Mouse (Mus musculus): ENCODE data around the gene Lkaaear1.

The Lkaaear1 gene

DNA sequence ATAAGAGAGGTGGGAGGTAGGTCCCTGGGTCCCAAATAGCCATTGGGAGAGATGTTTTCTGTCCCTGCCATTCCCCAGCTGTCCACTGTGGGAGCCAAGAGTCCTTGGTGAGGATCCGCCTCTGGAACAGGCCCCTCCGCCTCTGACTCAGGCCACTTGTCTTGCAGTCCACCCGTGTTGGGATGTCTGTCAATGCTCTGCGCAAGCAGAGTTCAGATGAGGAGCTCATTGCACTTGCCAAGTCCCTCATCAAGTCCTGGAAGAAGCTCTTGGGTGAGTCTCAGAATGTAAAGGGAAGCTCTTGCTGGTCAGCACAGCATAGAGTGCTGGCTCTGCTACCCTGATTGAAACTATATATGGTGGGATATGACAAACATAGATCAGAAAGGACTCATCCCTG, 14.9 kb downstream of the Lkaaear1 start:
- no peak for DNase-seq (ENCODE audit: low spot score)

DNA sequence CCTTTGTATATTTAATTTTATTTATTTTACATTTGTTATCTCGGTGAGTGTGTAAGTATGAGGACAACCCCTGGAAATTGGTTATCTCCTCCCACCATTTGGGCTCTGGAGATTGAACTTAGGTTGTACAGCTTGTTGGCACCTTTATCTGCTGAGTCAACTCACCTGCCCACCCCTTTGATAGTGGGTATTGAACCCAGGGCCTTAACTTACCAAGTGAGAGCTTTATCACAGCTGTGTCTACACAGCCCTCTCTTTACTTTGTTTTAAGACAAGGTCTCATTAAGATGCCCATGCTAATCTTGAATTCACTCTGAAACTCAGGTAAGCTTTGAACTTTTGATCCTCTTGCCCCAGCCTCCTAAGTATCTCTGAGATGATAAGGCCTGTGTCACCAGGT, 16.3 kb downstream of the Lkaaear1 start:
- no peak for DNase-seq (ENCODE audit: low spot score)

DNA sequence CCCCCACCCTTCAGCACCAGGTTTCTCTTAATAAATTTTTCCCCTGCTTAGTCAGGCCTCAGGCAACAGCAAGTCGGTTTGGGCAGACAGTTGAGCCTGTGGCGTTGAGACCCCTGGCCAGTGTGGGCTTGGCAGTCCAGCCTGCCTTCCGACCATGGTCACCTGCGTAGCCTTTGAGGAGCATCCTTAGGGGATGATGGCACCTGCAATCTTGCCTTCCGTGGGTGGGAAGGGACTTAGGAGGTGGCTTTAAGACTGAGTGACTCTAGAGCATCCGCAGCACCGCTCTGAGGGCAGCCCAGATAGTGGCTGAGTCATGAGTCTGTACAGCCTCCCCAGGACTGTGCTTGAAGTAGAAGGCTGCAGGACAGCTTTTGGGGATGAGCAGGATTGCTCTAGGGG, 17.5 kb downstream of the Lkaaear1 start:
- no peak for DNase-seq (ENCODE audit: low spot score)

DNA sequence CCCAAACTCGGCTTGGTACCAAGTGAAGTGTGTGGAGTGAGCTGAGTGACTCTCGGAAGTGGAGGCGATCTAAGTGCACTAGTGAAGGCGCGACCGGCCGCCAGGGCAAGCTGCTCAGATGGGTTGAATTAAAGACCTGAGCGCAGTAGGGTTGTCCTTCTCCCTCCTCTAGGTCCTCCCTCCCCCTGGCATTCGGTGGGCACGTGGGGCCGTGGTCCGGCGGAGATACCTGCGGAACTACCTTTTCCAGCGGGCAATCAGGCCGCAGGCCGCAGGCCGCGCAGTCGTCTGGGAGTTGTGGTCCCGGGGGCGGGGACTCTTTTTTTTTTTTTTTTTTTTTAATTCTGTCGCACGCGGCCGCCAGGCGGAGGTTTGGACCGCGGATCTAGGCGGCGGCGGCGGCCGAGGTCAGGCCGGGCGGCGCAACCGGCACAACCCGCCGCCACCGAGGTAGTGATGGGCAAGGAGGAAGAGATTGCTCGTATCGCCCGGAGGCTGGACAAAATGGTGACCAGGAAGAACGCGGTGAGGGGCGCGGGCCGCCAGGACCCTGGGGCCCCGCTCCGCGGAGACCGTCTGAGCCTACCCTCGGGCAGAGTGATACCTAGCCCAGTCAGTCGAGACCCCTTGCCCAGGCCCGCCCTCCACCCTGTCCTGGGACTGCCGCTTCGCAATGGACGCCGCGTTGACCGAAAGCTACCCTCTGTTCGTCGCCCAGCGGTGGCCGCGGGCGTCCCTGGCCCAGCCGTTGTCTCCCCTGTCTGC, 18.1 kb downstream of the Lkaaear1 start, which contains the start of gene Tcea2:
TSS of gene Tcea2 (plus strand) at position 360 of the 765 bp plus-strand sequence.
- DNase-seq (ENCODE audit: low spot score) = peak; percentile 45

DNA sequence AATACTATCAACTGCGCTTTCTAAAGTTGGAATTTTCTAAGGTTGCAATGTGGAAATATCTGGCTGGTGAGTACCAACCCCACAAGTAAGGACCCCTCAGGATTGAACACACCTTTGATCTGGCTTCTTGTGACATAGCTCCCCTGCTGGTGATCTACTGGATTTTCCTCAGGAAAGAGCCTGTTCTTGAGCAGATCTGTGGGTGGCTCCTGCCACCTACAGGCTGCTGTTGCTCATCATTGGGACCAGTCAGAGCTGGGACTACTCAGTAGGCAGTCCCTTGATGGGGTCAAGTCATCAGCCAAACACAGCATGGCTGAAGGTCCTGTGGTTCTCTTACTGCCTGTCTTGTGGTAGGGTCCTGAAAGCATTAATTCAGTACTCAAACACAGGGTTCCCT, 19.5 kb downstream of the Lkaaear1 start:
- peak; percentile 67 for DNase-seq (ENCODE audit: low spot score)

DNA sequence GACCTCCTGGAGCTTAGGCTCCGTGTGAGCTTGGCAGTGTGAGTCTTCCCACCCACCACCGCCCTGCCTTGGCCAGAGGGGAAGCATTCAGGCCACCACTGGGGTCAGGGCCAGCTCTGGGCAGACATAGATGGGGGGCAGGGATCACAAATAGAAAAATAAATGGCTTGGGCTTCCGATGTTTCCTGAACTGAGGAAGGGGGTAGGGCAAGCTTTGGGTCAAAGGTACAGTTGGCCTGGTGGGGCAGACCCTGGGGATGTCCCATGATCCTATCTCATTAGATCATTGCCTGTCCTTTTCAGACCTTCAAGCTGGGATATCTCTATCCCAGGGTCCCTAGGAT, 20.5 kb downstream of the Lkaaear1 start:
- no peak for DNase-seq (ENCODE audit: low spot score)

DNA sequence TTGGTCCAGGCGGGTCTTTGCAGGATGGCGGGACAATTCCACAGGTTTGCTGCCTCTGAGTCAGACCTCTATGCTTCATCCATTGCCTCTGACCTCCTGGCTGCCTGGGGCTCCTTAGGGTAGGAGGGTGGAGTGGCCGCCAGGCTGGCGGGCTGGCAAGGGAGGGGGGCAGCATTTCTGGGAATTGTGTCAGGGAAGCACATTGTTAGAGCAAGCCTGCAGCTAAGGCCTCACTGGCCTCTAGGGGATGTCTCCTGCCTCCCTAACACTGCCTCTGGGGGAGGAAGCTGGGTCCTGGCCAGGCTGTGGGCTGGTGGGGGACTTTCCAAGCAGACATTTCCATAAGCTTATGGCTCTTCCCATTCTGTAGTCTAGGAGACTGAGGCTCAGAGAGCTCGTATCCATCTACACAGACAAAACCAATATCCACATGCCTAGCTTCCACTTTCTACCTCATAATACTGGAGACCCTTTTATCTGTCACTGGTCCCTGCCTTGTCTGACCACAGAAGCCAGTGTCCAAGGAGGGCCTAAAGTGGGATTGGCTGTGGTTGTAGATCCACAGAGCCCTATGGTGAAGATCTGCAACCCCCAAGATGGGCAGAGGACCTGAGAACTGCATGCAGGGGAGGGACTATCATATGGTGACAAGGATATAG, 21.0 kb downstream of the Lkaaear1 start:
- DNase-seq (ENCODE audit: low spot score) = no peak

DNA sequence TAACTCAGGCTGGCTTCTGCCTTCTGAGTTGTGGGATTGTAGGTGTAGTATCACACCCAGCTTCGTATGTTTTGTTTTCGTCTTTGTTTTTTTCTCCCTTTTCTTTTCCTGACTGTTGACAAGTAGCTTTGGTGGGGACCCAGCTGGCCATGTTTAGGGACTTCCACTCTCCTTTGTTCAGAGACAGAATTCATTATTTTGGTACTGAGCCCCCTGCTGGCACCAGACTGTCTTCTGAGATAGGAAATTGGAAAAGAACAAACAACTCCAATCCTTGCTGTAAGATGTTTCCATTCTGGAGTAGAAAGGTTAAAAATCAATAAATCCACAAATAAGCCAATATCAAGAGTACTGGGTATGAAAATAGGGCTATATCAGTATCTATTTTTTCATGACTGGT, 21.8 kb downstream of the Lkaaear1 start:
- DNase-seq (ENCODE audit: low spot score) = no peak

DNA sequence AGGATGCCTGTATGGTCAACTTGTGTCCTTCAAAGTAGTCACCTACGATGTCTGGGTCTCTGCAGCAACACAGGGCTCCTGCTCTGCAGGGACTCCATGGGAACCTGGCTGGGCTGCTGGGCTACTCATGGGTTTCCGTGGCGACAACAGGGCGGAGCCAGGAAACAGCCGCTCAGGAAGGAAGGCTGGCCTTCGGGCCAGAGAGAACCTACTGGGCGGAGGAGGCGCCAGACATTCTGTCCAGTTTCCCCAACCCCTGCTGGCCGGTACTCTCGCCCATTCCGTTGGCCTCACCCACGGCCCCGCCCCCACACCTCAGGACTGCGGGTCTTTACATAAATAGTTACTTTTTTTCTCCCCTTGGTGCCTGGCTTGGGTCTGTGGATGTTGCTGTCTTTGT, 22.8 kb downstream of the Lkaaear1 start:
- no peak for DNase-seq (ENCODE audit: low spot score)

DNA sequence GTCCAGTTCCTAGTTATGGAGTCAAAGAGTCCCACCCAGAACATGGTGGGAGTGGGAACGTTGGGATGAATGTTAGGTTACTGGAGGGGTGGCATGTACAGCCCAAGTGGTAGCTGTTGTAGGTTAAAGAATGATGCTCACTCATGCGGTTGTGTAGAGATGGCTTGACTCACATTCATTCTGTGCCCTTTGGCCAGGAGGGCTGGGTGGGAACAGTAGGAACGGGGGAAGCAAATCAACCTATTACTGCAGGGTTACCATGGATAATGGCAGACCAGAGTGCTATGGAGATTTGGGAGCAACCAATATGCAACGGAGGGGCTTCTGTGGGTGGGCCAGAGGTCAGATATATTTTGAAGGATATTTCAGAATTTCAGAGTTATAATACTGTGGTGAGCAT, 23.3 kb downstream of the Lkaaear1 start:
- no peak for DNase-seq (ENCODE audit: low spot score)

DNA sequence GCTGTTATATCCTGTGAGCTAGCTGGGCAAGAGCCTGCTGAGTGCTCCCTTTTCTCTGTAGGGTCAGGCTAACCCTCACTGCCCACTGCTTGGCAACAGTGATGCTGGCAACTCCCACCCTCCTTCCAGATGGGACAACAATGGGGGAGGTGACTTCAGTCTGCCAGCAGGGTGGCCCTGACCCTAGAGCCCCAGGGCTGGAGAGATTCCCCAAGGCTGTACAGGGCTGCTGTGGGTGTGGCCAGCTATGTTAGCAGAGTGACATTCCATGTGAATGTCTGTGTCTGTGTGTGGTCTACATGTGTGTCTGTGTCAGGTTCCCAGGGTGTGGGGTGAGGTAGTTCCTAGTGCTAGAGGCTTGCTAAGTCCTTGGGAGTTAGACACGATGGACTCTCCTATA, 24.7 kb downstream of the Lkaaear1 start:
- no peak for DNase-seq (ENCODE audit: low spot score)

DNA sequence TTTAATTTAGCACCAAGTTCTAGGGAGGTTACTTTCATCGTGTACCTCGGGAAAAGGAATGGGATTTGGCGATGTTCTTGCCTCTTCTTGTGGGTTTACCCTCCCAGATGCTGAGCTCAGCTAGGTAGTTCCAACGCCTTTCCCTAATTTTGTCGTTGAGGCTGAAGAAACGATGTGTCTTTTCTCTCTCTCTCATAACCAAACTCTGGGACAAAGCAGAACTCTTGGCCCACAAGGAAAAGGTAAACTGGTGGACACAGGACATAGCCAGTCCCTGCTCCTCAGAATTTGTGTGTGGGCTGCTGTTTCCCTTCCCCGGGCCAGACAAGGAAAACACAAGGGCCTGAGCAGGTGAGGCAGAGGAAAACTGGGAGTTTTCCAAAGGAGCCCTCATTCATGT, 26.3 kb downstream of the Lkaaear1 start:
- DNase-seq (ENCODE audit: low spot score) = no peak

DNA sequence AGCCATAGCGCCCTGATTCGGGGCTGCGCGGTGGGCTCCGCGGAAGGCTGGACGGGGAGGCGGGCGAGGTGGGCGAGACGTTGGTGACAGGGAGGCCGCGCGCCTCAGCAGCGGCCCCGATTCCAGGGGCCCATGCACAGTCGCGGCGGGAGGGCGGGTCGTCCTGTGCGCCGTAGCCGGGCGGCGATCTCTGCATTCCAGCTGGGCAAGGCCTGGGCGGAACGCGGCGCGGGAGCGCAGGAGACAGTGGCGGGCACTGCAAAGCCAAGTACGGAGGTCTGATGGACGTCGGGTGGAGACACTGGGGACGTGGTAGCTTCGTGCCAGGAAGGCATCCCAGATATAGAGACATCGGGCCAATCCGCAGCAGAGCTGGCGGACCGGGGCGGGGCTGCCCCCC, 26.9 kb downstream of the Lkaaear1 start, which contains the start of gene Sox18:
TSS of gene Sox18 (minus strand) at position 315 of the 400 bp plus-strand sequence.
- no peak for DNase-seq (ENCODE audit: low spot score)

DNA sequence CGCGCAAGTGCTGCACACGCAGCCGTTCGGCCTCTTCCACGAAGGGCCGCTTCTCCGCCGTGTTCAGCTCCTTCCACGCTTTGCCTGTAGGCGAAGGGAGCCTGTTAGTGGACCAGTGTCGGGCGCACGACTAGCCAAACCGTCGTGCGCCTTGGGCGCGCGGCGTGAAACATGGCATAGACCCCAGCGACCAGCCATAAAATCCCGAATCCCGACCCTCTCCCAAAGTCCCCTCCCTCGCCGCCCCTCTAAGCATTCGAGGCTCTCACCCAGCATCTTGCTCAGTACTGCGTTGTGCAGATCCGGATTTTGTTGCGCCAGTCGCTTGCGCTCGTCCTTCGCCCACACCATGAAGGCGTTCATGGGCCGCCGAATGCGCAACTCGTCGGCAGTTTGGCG, 27.3 kb downstream of the Lkaaear1 start:
- DNase-seq (ENCODE audit: low spot score) = no peak

DNA sequence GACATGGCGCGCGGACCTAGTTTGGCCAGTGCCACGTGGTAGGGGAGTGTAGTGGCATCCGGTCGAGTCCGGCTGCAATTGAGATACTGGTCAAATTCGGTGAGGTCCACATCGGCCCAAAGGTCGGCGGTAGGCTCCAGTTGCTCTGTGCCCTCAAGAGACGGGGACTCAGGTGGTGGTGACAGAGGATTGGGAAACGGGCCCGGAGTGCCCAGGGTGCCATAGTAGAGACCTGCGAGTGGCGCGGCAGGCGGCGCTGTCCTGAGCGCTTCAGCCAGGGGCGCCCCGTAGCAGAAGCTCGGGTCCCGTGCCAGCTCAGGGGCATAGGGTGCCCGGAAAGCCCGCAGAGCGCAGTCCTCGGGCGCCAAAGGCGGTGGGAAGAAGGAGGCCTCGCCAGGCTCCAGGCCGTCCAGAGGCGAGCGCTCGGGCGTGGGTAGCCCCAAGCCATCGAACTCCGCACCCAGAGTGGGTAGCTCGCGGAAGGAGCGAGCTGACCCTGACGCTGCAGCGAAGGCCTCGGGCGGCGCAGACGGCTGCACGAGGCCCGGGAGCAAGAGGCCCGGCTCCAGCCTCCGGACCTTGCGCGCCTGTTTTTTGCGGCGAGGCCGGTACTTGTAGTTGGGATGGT, 27.8 kb downstream of the Lkaaear1 start:
- no peak for DNase-seq (ENCODE audit: low spot score)

DNA sequence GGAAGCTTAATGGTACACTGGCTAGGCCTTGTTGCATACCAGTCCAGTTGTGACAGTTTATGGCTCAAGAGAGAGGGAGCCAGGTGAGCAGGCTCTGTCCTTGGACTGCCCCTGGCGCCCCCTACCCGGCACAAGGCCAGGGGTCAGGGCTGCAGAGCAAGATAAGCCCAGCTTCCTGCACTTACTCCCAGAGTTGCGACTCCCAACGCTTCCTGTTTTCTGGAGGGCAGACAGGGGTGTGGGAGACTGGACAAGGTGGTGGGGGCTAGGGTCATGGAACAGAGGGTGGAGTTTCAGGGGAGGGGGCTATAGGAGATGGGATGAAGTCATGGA, 35.0 kb downstream of the Lkaaear1 start:
- DNase-seq (ENCODE audit: low spot score) = no peak

DNA sequence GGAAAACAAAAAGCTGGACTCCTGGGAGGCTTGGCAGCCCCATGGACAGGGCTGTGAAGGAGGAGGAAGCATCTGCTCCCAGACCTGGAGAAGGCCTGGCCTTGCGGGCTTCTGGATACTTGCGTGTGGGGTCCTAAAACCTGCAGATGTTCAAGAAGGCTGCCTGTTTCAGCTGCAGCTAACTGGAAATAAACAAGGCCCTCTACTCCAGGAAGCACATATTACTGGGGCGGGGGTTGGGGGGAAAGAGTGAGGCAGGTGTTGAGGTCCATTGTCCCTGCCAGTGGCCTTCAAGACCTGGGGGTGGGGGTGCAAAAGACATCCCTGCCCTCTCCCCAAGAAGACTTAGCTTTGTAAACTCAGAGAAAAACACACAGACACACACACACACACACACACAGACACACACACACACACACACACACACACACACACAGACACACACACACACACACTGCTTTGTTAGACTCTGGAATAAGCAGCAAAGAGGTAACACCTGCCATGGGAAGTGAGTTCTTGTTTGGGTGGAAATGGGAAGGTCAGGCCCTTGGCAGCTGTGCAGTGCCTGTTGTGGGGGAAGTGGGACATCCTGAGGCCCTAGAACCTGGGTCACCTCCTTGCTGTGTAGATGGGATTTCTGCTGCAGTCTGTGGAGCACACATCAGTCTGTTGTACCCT, 35.5 kb downstream of the Lkaaear1 start:
- no peak for DNase-seq (ENCODE audit: low spot score)

DNA sequence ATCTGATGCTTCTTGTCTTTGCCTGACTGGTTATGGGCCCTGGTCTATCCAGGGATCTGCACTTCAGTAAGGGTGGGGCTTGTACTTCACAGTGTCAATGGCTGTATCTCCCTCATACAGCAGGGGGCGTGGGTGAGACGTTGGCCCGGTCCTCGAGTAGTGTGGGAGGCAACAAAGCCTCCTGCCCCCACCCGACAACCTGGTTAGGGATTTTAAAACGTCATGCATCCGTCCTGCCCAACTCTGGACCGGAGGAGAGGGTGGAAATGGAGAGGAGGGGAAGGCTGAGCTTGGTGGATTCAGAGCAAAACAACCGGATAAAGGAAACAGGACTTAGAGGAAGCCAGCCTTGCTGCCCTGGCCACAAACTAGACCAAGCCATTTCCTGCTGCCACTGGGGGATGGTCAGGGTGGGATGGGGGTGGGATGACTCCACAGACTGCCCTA, 38.6 kb downstream of the Lkaaear1 start:
- DNase-seq (ENCODE audit: low spot score) = peak; percentile 64

DNA sequence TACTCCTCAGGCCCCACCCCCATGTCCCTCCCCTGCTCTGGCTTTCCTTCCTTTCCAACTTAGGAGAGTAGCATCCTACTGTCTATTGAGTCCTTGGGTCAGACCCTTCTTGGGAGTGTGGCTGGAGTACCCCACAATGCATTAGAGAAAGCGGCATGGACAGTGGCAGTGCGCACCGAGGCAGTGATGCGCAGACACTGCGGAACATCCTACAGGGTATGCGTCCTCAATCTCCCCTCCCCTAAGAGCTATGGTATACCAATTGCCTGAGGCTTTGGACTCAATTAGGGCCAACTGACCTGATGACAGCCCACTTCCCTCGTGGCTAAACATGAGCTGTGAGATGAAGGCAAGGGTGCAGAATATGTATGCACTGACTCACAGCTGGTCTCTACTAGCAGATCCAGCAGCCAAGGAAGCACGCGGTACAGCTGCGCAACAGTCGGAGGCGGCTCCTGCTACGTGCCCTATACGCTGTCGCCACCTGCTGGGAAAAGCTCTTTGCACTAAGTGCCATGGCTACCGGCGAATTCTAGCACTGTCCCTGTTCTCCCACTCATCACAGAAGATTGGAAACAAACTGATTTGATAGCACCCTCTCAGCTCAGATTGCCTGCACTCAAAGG, 39.2 kb downstream of the Lkaaear1 start:
- DNase-seq (ENCODE audit: low spot score) = peak; percentile 47

DNA sequence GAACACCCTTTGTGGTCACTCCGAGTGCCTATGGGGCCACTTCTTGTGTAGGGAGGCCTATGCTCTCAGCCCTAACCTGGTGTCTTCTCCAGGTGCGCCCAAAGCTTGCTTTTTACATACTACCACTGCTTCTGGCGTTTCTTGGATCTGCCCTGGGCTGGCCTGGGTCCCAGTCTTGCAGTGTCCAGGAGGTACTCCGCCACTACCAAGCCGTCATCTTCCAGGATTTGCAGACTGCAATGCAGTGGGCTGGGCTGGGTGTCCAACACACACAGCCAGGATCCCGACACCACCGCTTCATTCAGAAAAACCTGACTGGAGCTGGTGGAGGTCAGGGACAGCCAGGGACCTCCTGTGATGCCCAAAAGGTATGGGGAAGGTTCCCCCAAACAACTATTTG, 39.7 kb downstream of the Lkaaear1 start:
- DNase-seq (ENCODE audit: low spot score) = no peak

DNA sequence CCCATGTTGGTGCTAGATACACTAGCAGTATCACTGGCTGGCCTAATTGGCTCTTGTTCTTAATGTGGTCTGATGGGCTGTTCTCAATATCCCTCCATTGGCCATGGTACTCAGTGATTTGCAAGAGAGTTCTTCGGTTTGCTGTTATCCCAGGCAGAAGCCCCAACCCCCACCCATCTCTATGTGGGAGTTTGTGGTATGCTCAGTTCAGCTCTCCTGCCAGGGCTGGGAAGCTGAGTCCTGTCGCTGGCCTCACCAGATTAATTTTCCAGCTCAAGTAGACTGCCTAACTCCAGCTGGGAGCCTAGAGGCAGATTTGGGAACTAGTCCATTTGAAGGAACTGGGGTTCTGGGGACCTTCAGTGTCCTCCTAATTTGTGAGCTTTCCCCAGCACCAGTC, 40.8 kb downstream of the Lkaaear1 start:
- DNase-seq (ENCODE audit: low spot score) = no peak

DNA sequence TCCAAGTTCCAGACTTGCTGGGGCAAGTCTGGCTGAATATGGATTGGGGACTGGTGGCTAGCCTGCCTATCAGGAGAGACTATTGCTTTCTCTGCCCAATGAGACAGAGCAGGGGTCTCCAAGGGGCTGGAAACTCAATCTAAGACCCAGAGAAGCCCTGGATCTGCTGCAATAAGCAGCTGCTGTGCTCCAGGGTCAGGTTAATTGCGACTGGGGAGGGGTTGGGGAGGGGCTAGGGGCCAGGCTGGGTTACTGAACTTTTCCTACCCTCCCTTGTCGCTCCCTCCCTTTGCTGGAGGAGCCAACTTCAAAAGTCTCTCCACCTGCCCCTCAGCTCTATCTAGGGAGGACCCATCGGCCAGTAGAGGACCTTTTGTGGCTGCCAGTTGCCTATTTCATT, 41.5 kb downstream of the Lkaaear1 start, which contains the start of gene Gm29797:
TSS of gene Gm29797 (plus strand) at position 301 of the 400 bp plus-strand sequence.
- DNase-seq (ENCODE audit: low spot score) = no peak
